Mouse (Mus musculus) stomach, embryonic 14.5 days (tissue): ENCODE data around the gene Phactr2. TPM values are rescaled to one million over a fixed set of nuclear protein-coding genes. Genes with fewer than 3 reads are reported as not detected.

Experiments used
- ATAC-seq: fragments of 200-750 bp; cut with Nextera tagmentation; 2 replicates; pipeline ENCODE4 v1.8.0; 2017; ENCODE audit warnings: low read depth, moderate TSS enrichment; ENCODE audit not compliant: insufficient number of reproducible peaks, insufficient read depth, low FRiP score
- H3K27ac ChIP-seq: fragments of 300-500 bp; sonication (generic); 2 replicates; pipeline ENCODE4 v1.5.1; 2014; ENCODE audit warnings: mild to moderate bottlenecking, low read length, moderate library complexity, mixed read lengths
- H3K27me3 ChIP-seq: fragments of 300-500 bp; sonication (generic); 2 replicates; pipeline ENCODE4 v1.6.1; 2014; ENCODE audit warnings: low read length, control low read depth, mixed read lengths; ENCODE audit not compliant: control insufficient read depth, insufficient read depth
- H3K36me3 ChIP-seq: fragments of 300-500 bp; sonication (generic); 2 replicates; pipeline ENCODE4 v1.6.1; 2014; ENCODE audit warnings: mild to moderate bottlenecking, control low read depth, low read length, moderate library complexity, mixed read lengths; ENCODE audit not compliant: control insufficient read depth, insufficient read depth
- H3K4me1 ChIP-seq: fragments of 300-500 bp; sonication (generic); 2 replicates; pipeline ENCODE4 v1.6.1; 2014; ENCODE audit warnings: low read length, control low read depth, mixed read lengths; ENCODE audit not compliant: control insufficient read depth, insufficient read depth
- H3K4me2 ChIP-seq: fragments of 300-500 bp; sonication (generic); replicated peaks from 2 replicates; pipeline ENCODE4 v1.6.1; 2014; ENCODE audit warnings: low read depth, low read length, control low read depth
- H3K4me3 ChIP-seq: fragments of 300-500 bp; sonication (generic); 2 replicates; pipeline ENCODE4 v1.5.1; 2014; ENCODE audit warnings: low read depth, low read length, control low read depth
- H3K9ac ChIP-seq: fragments of 300-500 bp; sonication (generic); replicated peaks from 2 replicates; pipeline ENCODE4 v1.6.1; 2014; ENCODE audit warnings: low read depth, mild to moderate bottlenecking, control low read depth, low read length, moderate library complexity, mixed read lengths
- H3K9me3 ChIP-seq: fragments of 300-500 bp; sonication (generic); 2 replicates; pipeline ENCODE4 v1.6.1; 2016; ENCODE audit warnings: low read depth, low read length, control low read depth; ENCODE audit not compliant: control insufficient read depth
- WGBS: fragments of 180-500 bp; shearing (Covaris S2); extraction: QIAGEN DNeasy Blood & Tissue Kit; methylation state at CpG from one replicate; pipeline ENCODE4 v1.1.7; 2014; 5-methylcytosine and 5-hydroxymethylcytosine counted together
- polyA plus RNA-seq: library from polyadenylated mRNA; unstranded; fragments of >200 nt; fragmentation: Nextera tagmentation; extraction: Ambion mirVana; gene quantifications from 2 replicates; pipeline ENCODE4 v1.2.1, GENCODE M21; 2014

The Phactr2 gene
- polyA plus RNA-seq, 1 experiment from 2014 or later, result 48.8 TPM

- H3K27me3 ChIP-seq, result no peaks in the 10 kb centered on the region
- no peaks in the 10 kb centered on the region for H3K4me1 ChIP-seq
- no peak for ATAC-seq
- no peak overlapping the region for H3K4me3 ChIP-seq
- no peak overlapping the region for H3K9ac ChIP-seq
- H3K27ac ChIP-seq, result no peak overlapping the region; the same call in 1 of the 2 replicates
- peaks cover 4% of the 10 kb centered on the region; the same call in 1 of the 2 replicates for H3K36me3 ChIP-seq
- no peak overlapping the region for H3K4me2 ChIP-seq
- no peaks in the 10 kb centered on the region for H3K9me3 ChIP-seq
- 32% methylated on average over 3 of the region's 3 CpGs for WGBS
Observed at GRCm38 (mm10) chr10:13234503-13234902, 239.7 kb downstream of the Phactr2 start.

- Histone ChIP-seq H3K9me3 (no peaks in the 10 kb centered on the region), H3K4me2 (no peak overlapping the region), H3K36me3 (peaks cover 4% of the 10 kb centered on the region), H3K27me3 (no peaks in the 10 kb centered on the region), H3K4me1 (no peaks in the 10 kb centered on the region), H3K4me3 (no peak overlapping the region), H3K9ac (no peak overlapping the region), H3K27ac (no peak overlapping the region)
- no peak for ATAC-seq
- WGBS, result 86% methylated on average over 10 of the region's 10 CpGs
Observed at GRCm38 (mm10) chr10:13233941-13234340, 240.3 kb downstream of the Phactr2 start.

GRCm38 (mm10) chr10:13233143-13233622, 241.0 kb downstream of the Phactr2 start:
- no peak for ATAC-seq
- Histone ChIP-seq H3K27me3 (no peaks in the 10 kb centered on the region), H3K36me3 (peaks cover 7% of the 10 kb centered on the region), H3K27ac (no peak overlapping the region), H3K9ac (no peak overlapping the region), H3K9me3 (no peaks in the 10 kb centered on the region), H3K4me1 (no peaks in the 10 kb centered on the region), H3K4me2 (no peak overlapping the region), H3K4me3 (no peak overlapping the region)
- 65% methylated on average over 2 of the region's 2 CpGs for WGBS

GRCm38 (mm10) chr10:13232443-13233142, 241.6 kb downstream of the Phactr2 start:
- ATAC-seq, result no peak
- Histone ChIP-seq H3K27ac (no peak overlapping the region), H3K9ac (no peak overlapping the region), H3K4me3 (no peak overlapping the region), H3K36me3 (peaks cover 7% of the 10 kb centered on the region), H3K4me1 (no peaks in the 10 kb centered on the region), H3K4me2 (no peak overlapping the region), H3K27me3 (no peaks in the 10 kb centered on the region), H3K9me3 (no peaks in the 10 kb centered on the region)
- WGBS, result 62% methylated on average over 9 of the region's 9 CpGs

- no peak for ATAC-seq
- H3K4me1 ChIP-seq, result no peaks in the 10 kb centered on the region
- H3K36me3 ChIP-seq, result peaks cover 3% of the 10 kb centered on the region
- no peak overlapping the region for H3K27ac ChIP-seq
- H3K4me3 ChIP-seq, result no peak overlapping the region
- H3K9me3 ChIP-seq, result no peaks in the 10 kb centered on the region
- no peaks in the 10 kb centered on the region for H3K27me3 ChIP-seq
- no peak overlapping the region for H3K9ac ChIP-seq
- H3K4me2 ChIP-seq, result no peak overlapping the region
- WGBS, result 86% methylated on average over 7 of the region's 7 CpGs
Observed at GRCm38 (mm10) chr10:13230716-13231115, 243.5 kb downstream of the Phactr2 start.

- H3K27ac ChIP-seq, result no peak overlapping the region
Observed at GRCm38 (mm10) chr10:13225377-13226063, 248.7 kb downstream of the Phactr2 start.

GRCm38 (mm10) chr10:13222135-13222534, 252.1 kb downstream of the Phactr2 start:
- H3K4me1 ChIP-seq, result no peaks in the 10 kb centered on the region
- no peak overlapping the region for H3K27ac ChIP-seq
- H3K27me3 ChIP-seq, result no peaks in the 10 kb centered on the region
- H3K9me3 ChIP-seq, result no peaks in the 10 kb centered on the region
- ATAC-seq, result no peak
- whole genome bisulfite sequencing, result 81% methylated on average over 3 of the region's 3 CpGs
- H3K4me3 ChIP-seq, result no peak overlapping the region
- peaks cover 5% of the 10 kb centered on the region; the same call in 1 of the 2 replicates for H3K36me3 ChIP-seq
- no peak overlapping the region for H3K9ac ChIP-seq
- no peak overlapping the region for H3K4me2 ChIP-seq

More at GRCm38 (mm10) chr10:13225377-13226063, 248.7 kb downstream of the Phactr2 start:
- Histone ChIP-seq H3K9me3 (no peaks in the 10 kb centered on the region), H3K4me3 (no peak overlapping the region), H3K36me3 (peaks cover 8% of the 10 kb centered on the region), H3K27me3 (no peaks in the 10 kb centered on the region), H3K9ac (no peak overlapping the region), H3K4me1 (no peaks in the 10 kb centered on the region), H3K4me2 (no peak overlapping the region)
- ATAC-seq, result no peak
- 89% methylated on average over 7 of the region's 7 CpGs for WGBS

GRCm38 (mm10) chr10:13220061-13220460, 254.2 kb downstream of the Phactr2 start:
- no peak for ATAC-seq
- Histone ChIP-seq H3K9me3 (no peaks in the 10 kb centered on the region), H3K27ac (no peak overlapping the region), H3K36me3 (peaks cover 5% of the 10 kb centered on the region; the same call in 1 of the 2 replicates), H3K27me3 (no peaks in the 10 kb centered on the region), H3K9ac (no peak overlapping the region), H3K4me1 (no peaks in the 10 kb centered on the region), H3K4me3 (no peak overlapping the region), H3K4me2 (no peak overlapping the region)
- 52% methylated on average over 1 of the region's 1 CpGs for WGBS
